Mouse (Mus musculus) erythroblast, embryonic 14.5 days (primary cell): ENCODE measurements around the gene Ewsr1.

Source experiments
- GATA1 ChIP-seq: IDR thresholded peaks from 2 replicates; pipeline ENCODE4 v1.6.1; 2012; ENCODE audit warnings: low read length, inconsistent platforms, mixed read lengths
- TAL1 ChIP-seq: IDR thresholded peaks from 3 replicates; pipeline ENCODE4 v1.6.1; 2012; ENCODE audit warnings: low read length, inconsistent platforms, mixed read lengths

- no peak for TF ChIP-seq GATA1
- TF ChIP-seq TAL1: no peak
Observed at GRCm38 (mm10) chr11:5140619-5141018, 41.6 kb upstream of the Ewsr1 start.
